Mouse (Mus musculus): ENCODE results near the gene Pprc1. TPM values are rescaled to one million over a fixed set of nuclear protein-coding genes. Genes with fewer than 3 reads are reported as not detected.
A peak's percentile ranks its signal among the peaks of the same experiment; 100 is the strongest.

The Pprc1 gene
- polyA plus RNA-seq (2015; fragmentation: Nextera tagmentation; extraction: Ambion mirVana): 20.5 and 21.8 TPM in 2 replicates

- Histone ChIP-seq H3K9me3 (no peaks in the 10 kb centered on the region), H3K27ac (peak within 1 kb of the TSS; percentile 98), H3K27me3 (no peaks in the 10 kb centered on the region), H3K4me1 (replicated peaks) (peaks cover 62% of the 10 kb centered on the region), H3K9ac (replicated peaks) (peak within 1 kb of the TSS; percentile 99), H3K4me3 (replicated peaks) (peak within 1 kb of the TSS; percentile 97), H3K36me3 (no peaks in the 10 kb centered on the region), H3K4me2 (replicated peaks) (peak within 1 kb of the TSS; percentile 100)
- ATAC-seq: no peak
- WGBS: under 1% methylated on average over 22 of the region's 34 CpGs
Observed at GRCm38 (mm10) chr19:46044271-46044992, at the start of gene Pprc1. Gene Pprc1, plus strand, starts transcription at chr19:46044886.

DNA sequence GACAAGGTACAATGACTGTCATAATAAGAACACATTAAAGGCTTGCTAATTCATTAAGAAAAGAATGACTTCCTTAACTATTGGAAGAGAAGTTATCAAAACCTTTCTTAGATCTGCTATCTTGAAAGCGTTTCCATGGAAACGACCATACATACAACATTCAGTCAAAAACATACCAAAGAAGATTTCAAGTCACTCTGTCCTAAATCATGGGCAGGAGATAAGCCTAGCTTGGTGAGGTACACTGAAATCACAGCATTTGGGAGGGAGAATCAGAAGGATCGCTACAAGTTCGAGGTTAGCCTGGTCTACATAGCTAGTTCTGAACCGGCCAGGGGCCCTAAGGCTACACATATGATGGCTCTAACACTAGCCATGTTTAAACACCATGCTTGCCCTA lies 47.3 kb upstream of the Pprc1 start:
- H3K27ac ChIP-seq: no peak overlapping the region
- no peak; the same call in 1 of the 2 replicates for ATAC-seq
- peak overlapping the region; percentile 66 for H3K4me2 ChIP-seq (replicated peaks)
- 0 out of 2 replicates have a peak, but pooled peaks cover 15% of the 10 kb centered on the region for H3K36me3 ChIP-seq
- 66% methylated on average over 5 of the region's 5 CpGs for WGBS
- peaks cover 10% of the 10 kb centered on the region; the same call in 1 of the 2 replicates for H3K9me3 ChIP-seq
- 0 out of 2 replicates have a peak, but pooled peaks cover 3% of the 10 kb centered on the region for H3K27me3 ChIP-seq
- peak overlapping the region; percentile 74 for H3K4me3 ChIP-seq (replicated peaks)
- peak overlapping the region; percentile 92 for H3K9ac ChIP-seq (replicated peaks)
- H3K4me1 ChIP-seq (replicated peaks): peaks cover 13% of the 10 kb centered on the region

DNA sequence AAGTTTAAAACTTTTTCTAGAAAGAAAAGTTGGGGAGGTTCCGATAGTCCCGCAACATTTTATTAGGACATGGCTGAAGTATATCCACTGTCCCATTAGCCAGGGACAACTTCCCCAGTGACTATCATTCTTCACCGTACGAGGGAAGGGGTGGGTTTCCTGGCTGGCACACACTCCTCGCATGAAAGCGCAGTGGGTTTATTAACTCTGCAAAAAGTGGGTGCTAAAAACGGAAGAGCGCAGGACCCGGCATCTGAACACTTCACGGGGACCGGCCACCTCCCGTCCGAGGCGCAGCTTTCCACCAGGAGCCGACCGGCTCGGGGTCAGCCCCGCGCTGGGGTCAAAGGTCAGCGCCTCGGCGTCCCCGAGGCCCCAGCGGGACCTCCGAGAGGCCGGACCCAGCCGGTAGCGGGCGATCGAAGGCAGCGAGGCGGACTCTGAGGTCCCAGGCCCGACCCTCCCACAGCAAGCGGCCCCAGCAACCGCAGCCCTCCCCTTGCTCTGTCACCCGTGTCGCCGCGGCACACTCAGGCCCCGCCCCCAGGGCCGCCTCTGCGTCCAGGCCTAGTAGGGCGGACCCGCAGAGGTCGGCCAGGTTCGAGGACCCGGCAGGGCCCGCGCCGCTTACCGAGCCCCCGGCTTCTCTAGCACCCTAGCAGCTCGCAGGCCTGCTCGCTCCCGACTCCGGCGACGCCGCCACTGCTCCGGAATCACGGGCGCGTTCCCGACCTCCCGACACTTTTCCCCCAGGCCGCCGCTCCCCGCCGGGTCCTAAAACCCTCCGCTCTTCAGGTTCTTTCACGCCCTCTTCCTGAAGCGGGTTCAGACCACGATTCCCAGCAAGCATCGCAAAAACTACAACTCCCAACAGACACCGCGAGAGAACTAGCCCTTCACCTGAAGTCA lies 46.6 kb upstream of the Pprc1 start, which contains the start of gene Armh3:
TSS of gene Armh3 (minus strand) at position 704 of the 909 bp plus-strand sequence.
- Histone ChIP-seq H3K4me2 (replicated peaks) (peak within 1 kb of the TSS; percentile 66), H3K4me1 (replicated peaks) (peaks cover 13% of the 10 kb centered on the region), H3K27me3 (peaks cover 8% of the 10 kb centered on the region; the same call in 1 of the 2 replicates), H3K4me3 (replicated peaks) (peak within 1 kb of the TSS; percentile 74), H3K9ac (replicated peaks) (peak within 1 kb of the TSS; percentile 92), H3K27ac (peak within 1 kb of the TSS; percentile 96), H3K36me3 (0 out of 2 replicates have a peak, but pooled peaks cover 15% of the 10 kb centered on the region), H3K9me3 (peaks cover 10% of the 10 kb centered on the region; the same call in 1 of the 2 replicates)
- WGBS: 1% methylated on average over 75 of the region's 76 CpGs
- peak; percentile 97 for ATAC-seq

DNA sequence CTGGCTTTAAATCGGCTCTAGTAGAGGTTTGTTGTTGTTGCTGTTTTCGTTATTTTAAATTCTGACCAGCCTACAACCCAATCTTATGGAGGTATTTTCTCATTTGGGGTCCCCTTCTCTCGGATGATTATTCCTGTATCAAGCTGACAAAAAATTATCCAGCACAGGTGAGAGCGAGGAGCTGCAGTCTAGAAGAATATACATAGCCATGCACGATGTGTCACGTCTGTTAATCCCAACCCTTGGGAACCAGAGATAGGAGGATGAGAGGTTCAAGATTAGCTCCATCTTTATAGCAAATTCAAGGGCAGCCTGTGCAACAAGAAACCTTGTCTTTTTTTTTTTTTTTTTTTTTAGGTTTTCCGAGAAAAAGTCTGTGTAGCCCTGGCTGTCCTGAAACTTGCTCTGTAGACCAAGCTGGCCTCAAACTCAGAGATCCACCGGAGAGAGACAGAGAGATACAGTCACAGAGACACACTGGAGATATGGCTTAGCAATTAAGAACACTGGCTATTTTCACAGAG lies 45.9 kb upstream of the Pprc1 start:
- peaks cover 9% of the 10 kb centered on the region; the same call in 1 of the 2 replicates for H3K9me3 ChIP-seq
- H3K4me1 ChIP-seq (replicated peaks): peaks cover 20% of the 10 kb centered on the region
- H3K27me3 ChIP-seq: peaks cover 15% of the 10 kb centered on the region; the same call in 1 of the 2 replicates
- peak; percentile 59 for ATAC-seq
- peak overlapping the region; percentile 66 for H3K4me2 ChIP-seq (replicated peaks)
- peak overlapping the region; percentile 92 for H3K9ac ChIP-seq (replicated peaks)
- 16% methylated on average over 8 of the region's 8 CpGs for WGBS
- peak overlapping the region; percentile 96; the same call in 1 of the 2 replicates for H3K27ac ChIP-seq
- H3K36me3 ChIP-seq: 0 out of 2 replicates have a peak, but pooled peaks cover 15% of the 10 kb centered on the region
- H3K4me3 ChIP-seq (replicated peaks): peak overlapping the region; percentile 74

DNA sequence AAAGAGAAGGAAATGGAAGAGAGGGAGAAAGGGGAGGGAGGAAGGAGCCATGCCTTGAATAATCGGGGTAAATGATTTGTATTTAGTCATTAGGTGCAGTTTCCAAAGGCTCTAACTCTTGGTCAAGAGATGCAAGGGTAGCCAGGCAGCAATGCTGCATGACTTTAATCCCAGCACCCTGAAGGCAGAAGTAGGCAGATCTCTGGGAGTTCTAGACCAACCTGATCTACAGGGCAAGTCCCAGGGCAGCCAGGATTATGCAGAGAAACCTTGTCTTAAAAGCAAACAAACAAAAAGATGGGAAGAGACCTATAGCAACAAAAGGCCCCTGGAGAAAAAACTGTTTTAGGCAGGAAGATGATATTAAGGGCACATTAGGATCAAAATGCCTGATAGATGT lies 45.3 kb upstream of the Pprc1 start:
- H3K9me3 ChIP-seq: peaks cover 5% of the 10 kb centered on the region; the same call in 1 of the 2 replicates
- H3K4me3 ChIP-seq (replicated peaks): no peak overlapping the region
- peaks cover 21% of the 10 kb centered on the region for H3K27me3 ChIP-seq
- WGBS: 62% methylated on average over 1 of the region's 1 CpGs
- no peak overlapping the region for H3K9ac ChIP-seq (replicated peaks)
- no peak for ATAC-seq
- H3K4me1 ChIP-seq (replicated peaks): peaks cover 23% of the 10 kb centered on the region
- 0 out of 2 replicates have a peak, but pooled peaks cover 10% of the 10 kb centered on the region for H3K36me3 ChIP-seq
- H3K4me2 ChIP-seq (replicated peaks): no peak overlapping the region
- no peak overlapping the region for H3K27ac ChIP-seq

GRCm38 (mm10) chr19:46002279-46002678 lies 42.4 kb upstream of the Pprc1 start:
- Histone ChIP-seq H3K36me3 (no peaks in the 10 kb centered on the region), H3K27me3 (peaks cover 35% of the 10 kb centered on the region), H3K9me3 (no peaks in the 10 kb centered on the region), H3K9ac (replicated peaks) (no peak overlapping the region), H3K4me1 (replicated peaks) (peaks cover 19% of the 10 kb centered on the region), H3K27ac (no peak overlapping the region), H3K4me3 (replicated peaks) (no peak overlapping the region), H3K4me2 (replicated peaks) (no peak overlapping the region)
- no peak for ATAC-seq
- WGBS: 82% methylated on average over 9 of the region's 9 CpGs

DNA sequence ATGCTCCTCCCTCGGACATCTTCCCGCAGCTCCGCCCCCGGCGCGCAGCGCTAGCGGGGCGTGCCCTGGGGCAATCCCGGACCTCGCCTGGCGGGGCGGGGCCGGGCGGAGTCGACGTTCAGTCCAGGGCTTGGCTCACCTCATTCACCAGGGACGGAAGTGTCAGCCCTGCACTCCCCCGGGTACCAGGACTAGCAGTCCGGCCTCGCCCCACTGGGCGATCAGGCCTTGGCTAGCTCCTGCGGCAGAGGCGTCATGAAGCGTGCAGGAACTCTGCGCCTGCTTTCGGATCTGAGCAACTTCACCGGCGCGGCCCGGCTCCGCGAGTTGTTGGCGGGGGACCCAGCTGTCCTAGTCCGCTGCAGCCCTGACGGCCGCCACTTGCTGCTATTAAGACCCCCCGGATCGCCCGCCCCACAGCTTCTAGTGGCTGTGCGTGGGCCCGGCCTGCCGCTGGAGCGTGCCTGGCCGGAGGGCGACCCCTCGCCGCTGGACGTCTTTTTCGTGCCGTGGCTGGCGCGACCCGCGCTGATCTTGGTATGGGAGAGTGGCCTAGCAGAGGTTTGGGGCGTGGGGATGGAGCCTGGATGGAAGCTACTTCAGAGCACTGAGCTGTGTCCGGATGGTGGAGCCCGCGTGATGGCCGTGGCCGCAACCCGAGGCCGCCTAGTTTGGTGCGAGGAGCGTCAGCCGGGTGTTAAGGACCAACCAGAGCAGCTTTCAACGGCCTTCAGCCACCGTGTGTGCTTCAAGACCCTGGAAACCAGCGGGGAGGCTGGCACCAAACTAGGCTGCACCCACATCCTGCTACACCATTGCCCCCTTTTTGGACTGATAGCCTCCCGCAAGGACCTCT lies 41.1 kb upstream of the Pprc1 start, which contains the start of gene Hps6:
TSS of gene Hps6 (plus strand) at position 138 of the 856 bp plus-strand sequence.
- Histone ChIP-seq H3K27me3 (peaks cover 35% of the 10 kb centered on the region), H3K4me3 (replicated peaks) (peak within 1 kb of the TSS; percentile 47), H3K4me2 (replicated peaks) (peak within 1 kb of the TSS; percentile 85), H3K27ac (no peak within 1 kb of the TSS), H3K4me1 (replicated peaks) (peaks cover 13% of the 10 kb centered on the region), H3K9ac (replicated peaks) (peak within 1 kb of the TSS; percentile 71), H3K36me3 (no peaks in the 10 kb centered on the region), H3K9me3 (no peaks in the 10 kb centered on the region)
- 2% methylated on average over 70 of the region's 70 CpGs for WGBS
- ATAC-seq: peak; percentile 62; the same call in 1 of the 2 replicates

DNA sequence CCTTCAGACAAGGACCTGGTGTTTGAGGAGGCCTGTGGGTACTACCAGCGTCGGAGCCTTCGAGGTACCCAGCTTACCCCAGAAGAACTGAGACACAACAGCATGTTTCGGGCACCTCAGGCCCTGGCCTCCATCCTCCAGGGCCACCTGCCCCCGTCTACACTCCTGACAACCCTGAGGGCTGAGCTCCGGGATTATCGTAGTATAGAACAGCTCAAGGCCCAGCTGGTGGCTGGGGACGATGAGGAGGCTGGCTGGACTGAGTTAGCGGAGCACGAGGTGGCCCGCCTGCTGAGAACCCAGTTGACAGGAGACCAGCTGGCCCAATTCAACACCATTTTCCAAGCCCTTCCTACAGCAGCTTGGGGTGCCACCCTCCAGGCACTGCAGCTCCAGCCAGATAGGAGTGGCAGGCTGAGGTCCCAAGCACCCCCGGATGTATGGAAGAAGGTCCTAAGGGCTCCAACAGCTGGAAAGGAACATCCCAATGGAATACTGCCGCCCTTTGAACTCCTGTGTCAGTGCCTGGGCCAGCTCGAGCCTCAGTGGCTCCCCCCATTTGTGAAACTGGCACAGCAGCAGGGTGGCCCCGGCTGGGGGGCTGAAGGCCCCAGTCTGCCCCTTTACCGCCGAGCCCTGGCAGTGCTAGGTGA lies 39.7 kb upstream of the Pprc1 start:
- H3K9ac ChIP-seq (replicated peaks): no peak overlapping the region
- H3K9me3 ChIP-seq: no peaks in the 10 kb centered on the region
- ATAC-seq: no peak
- peaks cover 35% of the 10 kb centered on the region for H3K27me3 ChIP-seq
- no peak overlapping the region for H3K4me3 ChIP-seq (replicated peaks)
- peaks cover 10% of the 10 kb centered on the region for H3K4me1 ChIP-seq (replicated peaks)
- 63% methylated on average over 17 of the region's 17 CpGs for WGBS
- H3K36me3 ChIP-seq: no peaks in the 10 kb centered on the region
- H3K27ac ChIP-seq: no peak overlapping the region
- H3K4me2 ChIP-seq (replicated peaks): no peak overlapping the region

DNA sequence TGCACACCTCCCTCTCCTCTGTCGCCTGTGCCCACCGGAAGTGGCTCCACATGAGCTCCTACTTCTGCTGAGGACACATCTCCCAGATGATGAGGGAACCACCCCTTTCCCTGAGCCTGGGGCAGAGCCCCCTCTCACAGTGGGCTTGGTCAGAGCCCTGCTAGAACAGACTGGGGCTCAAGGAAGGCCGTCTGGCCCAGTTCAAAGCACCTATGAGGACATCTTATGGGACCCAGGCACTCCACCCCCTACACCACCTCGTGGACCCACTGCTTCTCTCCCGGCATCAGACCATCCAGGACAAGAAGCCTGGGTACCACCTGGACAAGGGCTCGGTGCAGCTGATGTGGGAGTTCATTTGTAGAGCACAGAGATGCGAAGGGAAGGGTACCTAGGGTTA lies 39.0 kb upstream of the Pprc1 start:
- ATAC-seq: no peak
- Histone ChIP-seq H3K27ac (no peak overlapping the region), H3K9ac (replicated peaks) (no peak overlapping the region), H3K4me1 (replicated peaks) (peaks cover 10% of the 10 kb centered on the region), H3K4me2 (replicated peaks) (no peak overlapping the region), H3K27me3 (peaks cover 35% of the 10 kb centered on the region), H3K9me3 (no peaks in the 10 kb centered on the region), H3K36me3 (no peaks in the 10 kb centered on the region), H3K4me3 (replicated peaks) (no peak overlapping the region)
- WGBS: 83% methylated on average over 7 of the region's 7 CpGs

DNA sequence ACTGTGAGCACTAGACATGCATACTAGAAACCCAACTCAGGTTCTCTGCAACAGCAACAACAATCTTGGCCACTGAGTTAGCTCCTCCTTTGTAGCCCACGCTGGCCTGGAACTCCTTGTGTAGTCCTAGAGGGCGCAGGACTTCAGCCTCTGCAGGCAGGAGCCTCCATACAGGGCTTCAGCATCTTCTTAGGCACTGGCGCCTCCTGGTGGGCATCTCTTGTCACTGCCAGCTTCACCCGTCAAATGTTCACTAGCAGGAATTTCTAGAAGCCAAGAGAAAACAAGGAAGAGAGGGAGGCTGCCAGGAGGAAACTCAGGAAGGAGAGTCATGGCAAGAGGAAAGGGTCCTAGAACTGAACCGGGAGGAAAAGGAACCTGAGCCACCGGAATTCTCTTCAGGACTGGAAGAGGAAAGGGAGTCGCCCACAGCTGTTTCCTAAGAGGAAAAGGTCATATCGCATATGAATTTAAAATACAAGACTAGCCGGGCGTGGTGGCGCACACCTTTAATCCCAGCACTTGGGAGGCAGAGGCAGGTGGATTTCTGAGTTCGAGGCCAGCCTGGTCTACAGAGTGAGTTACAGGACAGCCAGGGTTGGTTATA lies 30.0 kb upstream of the Pprc1 start:
- Histone ChIP-seq H3K4me2 (replicated peaks) (no peak overlapping the region), H3K9ac (replicated peaks) (no peak overlapping the region), H3K4me3 (replicated peaks) (no peak overlapping the region), H3K27me3 (no peaks in the 10 kb centered on the region), H3K27ac (no peak overlapping the region), H3K4me1 (replicated peaks) (no peaks in the 10 kb centered on the region), H3K36me3 (no peaks in the 10 kb centered on the region), H3K9me3 (no peaks in the 10 kb centered on the region)
- 41% methylated on average over 12 of the region's 12 CpGs for WGBS
- ATAC-seq: peak; percentile 77

Measured in midbrain, embryonic 13.5 days (tissue).